Mouse (Mus musculus) stomach, embryonic 16.5 days (tissue): ENCODE data around the gene Cbs. TPM values are rescaled to one million over a fixed set of nuclear protein-coding genes. Genes with fewer than 3 reads are reported as not detected.

Source experiments
- ATAC-seq: fragments of 200-750 bp; cut with Nextera tagmentation; 2 replicates; pipeline ENCODE4 v1.8.0; 2017; ENCODE audit warnings: moderate number of reproducible peaks, moderate TSS enrichment; ENCODE audit not compliant: insufficient read depth, low FRiP score
- H3K27ac ChIP-seq: fragments of 300-500 bp; sonication (generic); 2 replicates; pipeline ENCODE4 v1.5.1; 2014; ENCODE audit warnings: low read length
- H3K27me3 ChIP-seq: fragments of 300-500 bp; sonication (generic); 2 replicates; pipeline ENCODE4 v1.6.1; 2014; ENCODE audit warnings: low read length, control low read depth, mixed read lengths; ENCODE audit not compliant: control insufficient read depth, insufficient read depth
- H3K36me3 ChIP-seq: fragments of 300-500 bp; sonication (generic); 2 replicates; pipeline ENCODE4 v1.6.1; 2014; ENCODE audit warnings: low read length; ENCODE audit not compliant: control insufficient read depth, insufficient read depth
- H3K4me1 ChIP-seq: fragments of 300-500 bp; sonication (generic); 2 replicates; pipeline ENCODE4 v1.6.1; 2014; ENCODE audit warnings: low read length, control low read depth, mixed read lengths; ENCODE audit not compliant: control insufficient read depth, insufficient read depth
- H3K4me2 ChIP-seq: fragments of 300-500 bp; sonication (generic); 2 replicates; pipeline ENCODE4 v1.6.1; 2014; ENCODE audit warnings: low read depth, low read length, mixed read lengths
- H3K4me3 ChIP-seq: fragments of 300-500 bp; sonication (generic); replicated peaks from 2 replicates; pipeline ENCODE4 v1.5.1; 2014; ENCODE audit warnings: mild to moderate bottlenecking, low read length
- H3K9ac ChIP-seq: fragments of 300-500 bp; sonication (generic); 2 replicates; pipeline ENCODE4 v1.6.1; 2014; ENCODE audit warnings: low read length
- H3K9me3 ChIP-seq: fragments of 300-500 bp; sonication (generic); replicated peaks from 2 replicates; pipeline ENCODE4 v1.6.1; 2016; ENCODE audit warnings: low read length, control low read depth; ENCODE audit not compliant: control insufficient read depth
- WGBS: fragments of 180-500 bp; shearing (Covaris S2); extraction: QIAGEN DNeasy Blood & Tissue Kit; methylation state at CpG from one replicate; pipeline ENCODE4 v1.1.7; 2014; 5-methylcytosine and 5-hydroxymethylcytosine counted together
- polyA plus RNA-seq: library from polyadenylated mRNA; unstranded; fragments of >200 nt; fragmentation: Nextera tagmentation; extraction: Ambion mirVana; gene quantifications from 2 replicates; pipeline ENCODE4 v1.2.1, GENCODE M21; 2015

The Cbs gene
- 25.0 and 25.6 TPM in 2 replicates for polyA plus RNA-seq

DNA sequence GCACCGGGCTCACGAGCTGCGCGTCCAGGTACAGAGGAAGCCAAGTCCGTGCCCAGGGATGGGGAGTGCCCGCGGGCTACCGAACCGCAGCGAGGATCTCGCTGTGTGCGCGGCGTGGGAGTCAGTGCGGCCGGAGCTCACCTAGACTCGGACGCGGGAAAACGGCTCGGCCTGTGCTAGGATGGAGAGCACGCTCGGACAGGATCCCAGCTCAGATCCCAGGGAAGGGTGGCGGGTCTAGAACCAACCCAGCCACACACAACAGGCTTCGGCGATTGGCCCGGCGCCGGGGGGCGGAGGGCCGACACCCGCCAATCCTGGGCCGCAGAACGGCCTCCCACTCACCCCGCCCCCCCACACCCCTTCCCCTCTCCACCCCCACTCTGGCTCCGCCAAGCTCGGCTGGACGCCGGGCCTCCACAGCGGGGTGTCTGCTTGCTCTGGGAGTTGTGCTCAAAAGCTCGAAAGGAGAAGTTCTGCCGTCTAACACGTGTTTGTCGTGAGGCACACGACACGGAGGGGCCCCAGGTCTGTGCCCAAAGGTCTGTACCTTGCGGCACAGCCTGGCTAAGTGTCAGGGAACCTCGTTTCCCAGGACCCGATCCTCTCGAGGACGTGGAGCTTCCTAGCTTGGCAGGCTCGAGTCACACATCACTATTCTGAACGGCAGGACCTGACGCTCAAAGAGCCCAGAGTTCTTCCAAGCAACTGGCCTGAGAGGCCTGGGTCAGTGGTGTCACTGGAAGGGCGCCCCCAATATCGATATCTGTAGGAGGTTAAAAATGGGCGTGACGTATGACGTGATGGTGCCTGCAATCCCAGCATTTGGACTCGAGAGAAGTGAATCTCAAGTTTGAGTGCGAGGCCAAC lies at the start of gene Cbs:
Gene Cbs (minus strand): TSS at position 297 of the 870 bp plus-strand sequence.
- Histone ChIP-seq H3K9me3 (no peaks in the 10 kb centered on the region), H3K4me1 (peaks cover 15% of the 10 kb centered on the region), H3K27ac (peak within 1 kb of the TSS; percentile 66; the same call in 1 of the 2 replicates), H3K4me2 (peak within 1 kb of the TSS; percentile 100), H3K9ac (peak within 1 kb of the TSS; percentile 72), H3K27me3 (peaks cover 14% of the 10 kb centered on the region), H3K36me3 (no peaks in the 10 kb centered on the region), H3K4me3 (peak within 1 kb of the TSS; percentile 61)
- ATAC-seq = peak; percentile 96
- WGBS = 2% methylated on average over 61 of the region's 61 CpGs

GRCm38 (mm10) chr17:31686225-31686564 lies 49.2 kb upstream of the Cbs start:
- Histone ChIP-seq H3K27me3 (no peaks in the 10 kb centered on the region), H3K27ac (peak overlapping the region; percentile 89), H3K9me3 (no peaks in the 10 kb centered on the region), H3K36me3 (no peaks in the 10 kb centered on the region), H3K4me2 (peak overlapping the region; percentile 34; the same call in 1 of the 2 replicates), H3K4me3 (no peak overlapping the region), H3K9ac (peak overlapping the region; percentile 61), H3K4me1 (peaks cover 11% of the 10 kb centered on the region)
- WGBS = 9% methylated on average over 3 of the region's 3 CpGs
- ATAC-seq = peak; percentile 69

DNA sequence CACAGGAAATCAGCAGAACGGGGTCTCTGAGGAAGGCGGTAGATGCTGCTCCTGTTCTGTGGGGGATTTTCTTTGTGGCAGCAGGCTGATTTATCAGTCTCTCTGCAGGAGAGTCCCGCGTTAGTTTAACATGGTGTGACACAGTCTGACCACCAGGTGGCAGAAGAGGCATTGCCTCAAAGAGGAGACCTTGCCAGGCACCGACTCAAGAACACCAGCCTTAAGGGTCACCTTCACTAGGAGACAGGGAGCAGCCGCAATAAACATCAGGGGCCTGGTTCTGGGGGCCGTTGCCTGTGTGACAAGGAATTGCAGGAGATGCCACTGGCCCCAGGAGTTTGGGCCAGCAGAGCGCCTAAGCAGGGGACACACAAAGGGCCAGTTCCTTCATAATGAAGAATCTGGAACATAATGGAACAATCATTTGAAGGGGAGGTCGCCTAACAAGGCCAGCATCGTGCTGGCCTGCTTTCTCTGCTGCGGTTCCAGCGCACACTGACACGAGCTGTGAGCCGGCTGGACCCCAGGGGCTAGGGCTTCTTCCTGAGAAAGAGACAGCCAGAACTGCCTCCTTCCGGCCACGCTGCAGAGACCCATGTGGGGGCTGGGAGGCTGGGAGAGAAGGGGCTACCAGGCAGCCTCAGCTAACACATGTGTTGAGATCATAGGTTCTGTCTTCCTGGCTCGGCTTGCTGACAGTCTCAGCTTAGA lies 48.6 kb upstream of the Cbs start:
- Histone ChIP-seq H3K27me3 (no peaks in the 10 kb centered on the region), H3K4me2 (peak overlapping the region; percentile 34), H3K27ac (peak overlapping the region; percentile 89), H3K4me3 (no peak overlapping the region), H3K4me1 (peaks cover 11% of the 10 kb centered on the region), H3K9ac (peak overlapping the region; percentile 61), H3K36me3 (no peaks in the 10 kb centered on the region), H3K9me3 (no peaks in the 10 kb centered on the region)
- WGBS = 11% methylated on average over 17 of the region's 17 CpGs
- peak; percentile 73 for ATAC-seq

DNA sequence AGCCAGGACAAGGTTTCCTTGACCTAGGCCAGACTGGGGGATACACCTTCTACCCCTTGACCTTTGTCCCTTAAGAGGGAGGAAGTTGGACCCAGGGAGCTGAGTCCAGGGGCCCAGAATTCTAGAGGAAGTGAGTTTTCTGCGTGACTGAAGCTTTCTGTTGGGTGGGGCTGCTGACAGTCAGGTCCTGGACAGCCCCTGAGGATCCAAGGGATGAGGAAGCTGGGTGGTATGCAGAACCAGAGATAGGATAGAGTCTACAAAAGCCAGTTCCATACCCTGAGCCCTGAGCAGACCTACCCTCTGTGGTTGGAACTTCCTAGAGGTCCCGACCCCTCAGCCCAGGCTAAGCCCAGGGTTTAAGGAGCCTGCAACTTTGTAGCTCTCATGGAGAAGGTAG lies 43.4 kb upstream of the Cbs start:
- H3K27ac ChIP-seq = no peak overlapping the region
- WGBS = 61% methylated on average over 2 of the region's 2 CpGs
- no peaks in the 10 kb centered on the region for H3K36me3 ChIP-seq
- no peaks in the 10 kb centered on the region for H3K27me3 ChIP-seq
- no peak overlapping the region for H3K9ac ChIP-seq
- no peak overlapping the region for H3K4me2 ChIP-seq
- no peaks in the 10 kb centered on the region for H3K9me3 ChIP-seq
- ATAC-seq = no peak
- no peak overlapping the region for H3K4me3 ChIP-seq
- H3K4me1 ChIP-seq = no peaks in the 10 kb centered on the region

GRCm38 (mm10) chr17:31677507-31677906 lies 40.5 kb upstream of the Cbs start, which contains the start of gene Cryaa:
Gene Cryaa (plus strand): TSS chr17:31677807.
- Histone ChIP-seq H3K9me3 (no peaks in the 10 kb centered on the region), H3K36me3 (no peaks in the 10 kb centered on the region), H3K27me3 (no peaks in the 10 kb centered on the region), H3K4me2 (no peak within 1 kb of the TSS), H3K4me1 (no peaks in the 10 kb centered on the region), H3K4me3 (no peak within 1 kb of the TSS), H3K27ac (no peak within 1 kb of the TSS), H3K9ac (no peak within 1 kb of the TSS)
- 66% methylated on average over 8 of the region's 8 CpGs for WGBS
- no peak for ATAC-seq

- H3K4me2 ChIP-seq = no peak overlapping the region
- WGBS = 66% methylated on average over 1 of the region's 1 CpGs
- 0 out of 2 replicates have a peak, but pooled peaks have one; percentile 34 for ATAC-seq
Observed at GRCm38 (mm10) chr17:31674426-31674825, 37.4 kb upstream of the Cbs start.

GRCm38 (mm10) chr17:31672279-31672678 lies 35.2 kb upstream of the Cbs start:
- 85% methylated on average over 12 of the region's 12 CpGs for WGBS
- ATAC-seq = no peak
- Histone ChIP-seq H3K4me1 (no peaks in the 10 kb centered on the region), H3K4me2 (no peak overlapping the region), H3K27ac (no peak overlapping the region), H3K27me3 (no peaks in the 10 kb centered on the region), H3K36me3 (no peaks in the 10 kb centered on the region), H3K9me3 (no peaks in the 10 kb centered on the region), H3K9ac (no peak overlapping the region), H3K4me3 (no peak overlapping the region)

More at GRCm38 (mm10) chr17:31674426-31674825, 37.4 kb upstream of the Cbs start:
- Histone ChIP-seq H3K9ac (no peak overlapping the region), H3K36me3 (no peaks in the 10 kb centered on the region), H3K4me1 (no peaks in the 10 kb centered on the region), H3K27ac (no peak overlapping the region), H3K4me3 (no peak overlapping the region), H3K27me3 (no peaks in the 10 kb centered on the region), H3K9me3 (no peaks in the 10 kb centered on the region)

- no peak overlapping the region for H3K4me3 ChIP-seq
- 76% methylated on average over 8 of the region's 8 CpGs for WGBS
- H3K9ac ChIP-seq = no peak overlapping the region
- H3K27me3 ChIP-seq = no peaks in the 10 kb centered on the region
- no peak overlapping the region for H3K27ac ChIP-seq
- H3K4me2 ChIP-seq = no peak overlapping the region
- no peaks in the 10 kb centered on the region for H3K4me1 ChIP-seq
- H3K36me3 ChIP-seq = no peaks in the 10 kb centered on the region
- no peaks in the 10 kb centered on the region for H3K9me3 ChIP-seq
- no peak for ATAC-seq
Observed at GRCm38 (mm10) chr17:31671698-31672097, 34.7 kb upstream of the Cbs start.

DNA sequence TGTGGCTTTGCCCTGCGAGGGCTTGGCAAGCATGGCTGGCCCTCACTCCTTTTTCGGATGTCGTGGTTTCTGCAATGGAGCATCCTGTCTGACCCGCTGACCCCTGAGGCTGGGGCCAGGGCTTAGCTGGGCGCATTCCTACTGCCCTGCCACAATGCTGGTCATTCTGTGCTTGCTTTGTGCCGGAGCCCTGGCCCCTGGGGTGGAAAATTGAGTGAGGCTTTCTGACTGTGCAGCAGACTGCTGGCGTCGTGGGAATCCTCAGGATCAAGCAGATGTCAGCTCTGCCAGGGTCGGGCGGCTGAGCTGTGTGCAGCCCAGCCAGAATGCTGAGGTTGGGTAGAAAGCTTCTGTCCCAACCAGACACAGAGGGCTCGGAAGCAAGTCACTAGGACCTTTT lies 33.1 kb upstream of the Cbs start:
- no peaks in the 10 kb centered on the region for H3K4me1 ChIP-seq
- no peak for ATAC-seq
- no peak overlapping the region for H3K27ac ChIP-seq
- H3K4me3 ChIP-seq = no peak overlapping the region
- H3K9me3 ChIP-seq = no peaks in the 10 kb centered on the region
- H3K27me3 ChIP-seq = no peaks in the 10 kb centered on the region
- H3K9ac ChIP-seq = no peak overlapping the region
- no peaks in the 10 kb centered on the region for H3K36me3 ChIP-seq
- no peak overlapping the region for H3K4me2 ChIP-seq
- 56% methylated on average over 11 of the region's 11 CpGs for WGBS
